Mouse (Mus musculus) small intestine, adult 2 months (tissue): ENCODE results near the gene Krt16.

Experiments
- CTCF ChIP-seq: fragments of 200-500 bp; IDR thresholded peaks from 2 replicates; pipeline ENCODE4 v1.5.1; 2012; ENCODE audit warnings: low read depth, mild to moderate bottlenecking, control low read depth, inconsistent platforms, low read length, moderate library complexity, mixed read lengths; ENCODE audit not compliant: insufficient replicate concordance, insufficient read length; ENCODE audit errors: extremely low read depth
- POLR2A ChIP-seq: fragments of 200-500 bp; IDR thresholded peaks from 2 replicates; pipeline ENCODE4 v1.6.1; 2012; ENCODE audit warnings: low read depth, mild to moderate bottlenecking, control low read depth, inconsistent platforms, low read length, moderate library complexity

- TF ChIP-seq CTCF (no peak), POLR2A (no peak)
Measured at GRCm38 (mm10) chr11:100269821-100270332, 21.2 kb upstream of the Krt16 start, which contains the start of gene Krt42.
